Mouse (Mus musculus) lung, adult 2 months (tissue): Measurements from ENCODE around the gene 9930021J03Rik. TPM values are rescaled to one million over a fixed set of nuclear protein-coding genes. Genes with fewer than 3 reads are reported as not detected.

ENCODE experiments used
- DNase-seq: peaks from one replicate; pipeline ENCODE4 v3.0.0; 2022
- H3K4me1 ChIP-seq: fragments of 200-500 bp; 2 replicates; pipeline ENCODE4 v1.6.1; 2011; ENCODE audit warnings: low read length; ENCODE audit not compliant: control insufficient read depth, insufficient read depth
- H3K4me3 ChIP-seq: fragments of 200-500 bp; replicated peaks from 2 replicates; pipeline ENCODE3; 2011; ENCODE audit warnings: low read depth, mild to moderate bottlenecking, control low read depth, low read length; ENCODE audit errors: extremely low read depth
- CTCF ChIP-seq: fragments of 200-500 bp; IDR thresholded peaks from 2 replicates; pipeline ENCODE4 v1.5.1; 2011; ENCODE audit warnings: mild to moderate bottlenecking, low read length, control low read depth; ENCODE audit not compliant: insufficient read depth
- POLR2A ChIP-seq: fragments of 200-500 bp; IDR thresholded peaks from 2 replicates; pipeline ENCODE4 v1.6.1; 2011; ENCODE audit warnings: low read depth, mild to moderate bottlenecking, control low read depth, low read length, borderline replicate concordance; ENCODE audit errors: extremely low read depth
- WGBS: fragments of 180-500 bp; shearing (Covaris S2); methylation state at CpG from one replicate; pipeline ENCODE4 v1.1.7; 2018; 5-methylcytosine and 5-hydroxymethylcytosine counted together
- polyA plus RNA-seq: library from polyadenylated mRNA; depleted of rRNA; stranded (reverse); fragments of >200 nt; gene quantifications from 2 replicates; pipeline ENCODE4 v1.2.3, GENCODE M21; 2012

Gene 9930021J03Rik
- polyA plus RNA-seq, 1 experiment: 5.7 TPM

GRCm38 (mm10) chr19:29697245-29697874 lies 108.4 kb downstream of the 9930021J03Rik start, which contains the start of gene Mlana:
Gene Mlana (plus strand): TSS chr19:29697824.
- TF ChIP-seq CTCF: no peak
- no peak for TF ChIP-seq POLR2A
- H3K4me1 ChIP-seq: no peaks in the 10 kb centered on the region
- 32% methylated on average over 3 of the region's 3 CpGs for WGBS
- H3K4me3 ChIP-seq: no peak within 1 kb of the TSS
- peak; percentile 25 for DNase-seq

DNA sequence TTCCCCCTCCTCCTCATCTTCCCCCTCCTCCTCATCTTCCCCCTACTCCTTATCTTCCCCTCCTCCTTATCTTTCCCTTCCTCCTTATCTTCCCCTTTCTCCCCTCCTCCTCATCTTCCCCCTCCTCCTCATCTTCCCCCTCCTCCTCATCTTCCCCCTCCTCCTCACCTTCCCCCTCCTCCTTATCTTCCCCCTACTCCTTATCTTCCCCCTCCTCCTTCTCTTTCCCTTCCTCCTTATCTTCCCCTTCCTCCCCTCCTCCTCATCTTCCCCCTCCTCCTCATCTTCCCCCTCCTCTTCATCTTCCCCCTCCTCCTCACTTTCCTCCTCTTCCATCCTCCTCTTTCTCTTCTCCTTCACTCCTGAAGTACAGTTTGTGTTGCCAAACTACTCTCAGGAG lies 108.9 kb downstream of the 9930021J03Rik start:
- H3K4me3 ChIP-seq: no peak overlapping the region
- no peak for DNase-seq
- no peaks in the 10 kb centered on the region for H3K4me1 ChIP-seq
- no peak for TF ChIP-seq CTCF
- no peak for TF ChIP-seq POLR2A

DNA sequence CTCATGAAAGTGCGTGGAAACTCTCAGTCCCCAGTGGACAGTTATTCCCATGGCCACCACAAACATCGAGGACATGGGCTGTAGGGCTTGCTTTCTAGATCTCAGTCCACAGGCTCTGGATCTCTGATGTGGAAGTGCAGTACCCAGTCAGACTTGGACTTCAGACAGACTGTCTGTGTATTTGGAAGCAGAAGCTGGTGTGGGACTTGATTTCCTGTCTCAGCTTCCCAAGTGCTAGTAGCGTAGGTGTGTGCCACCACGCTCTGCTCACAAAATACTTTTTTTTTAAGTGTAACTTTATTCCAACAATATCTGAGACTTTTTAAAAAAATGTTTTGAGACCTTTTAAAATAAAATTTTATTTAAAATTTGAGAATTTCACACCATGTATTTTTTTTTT lies 109.5 kb downstream of the 9930021J03Rik start:
- Histone ChIP-seq H3K4me3 (no peak overlapping the region), H3K4me1 (no peaks in the 10 kb centered on the region)
- DNase-seq: no peak
- WGBS: 93% methylated on average over 4 of the region's 4 CpGs
- TF ChIP-seq POLR2A: no peak
- TF ChIP-seq CTCF: no peak

GRCm38 (mm10) chr19:29695071-29695470 lies 110.7 kb downstream of the 9930021J03Rik start:
- WGBS: 90% methylated on average over 10 of the region's 10 CpGs
- Histone ChIP-seq H3K4me1 (no peaks in the 10 kb centered on the region), H3K4me3 (no peak overlapping the region)
- TF ChIP-seq CTCF: no peak
- no peak for TF ChIP-seq POLR2A
- DNase-seq: no peak

DNA sequence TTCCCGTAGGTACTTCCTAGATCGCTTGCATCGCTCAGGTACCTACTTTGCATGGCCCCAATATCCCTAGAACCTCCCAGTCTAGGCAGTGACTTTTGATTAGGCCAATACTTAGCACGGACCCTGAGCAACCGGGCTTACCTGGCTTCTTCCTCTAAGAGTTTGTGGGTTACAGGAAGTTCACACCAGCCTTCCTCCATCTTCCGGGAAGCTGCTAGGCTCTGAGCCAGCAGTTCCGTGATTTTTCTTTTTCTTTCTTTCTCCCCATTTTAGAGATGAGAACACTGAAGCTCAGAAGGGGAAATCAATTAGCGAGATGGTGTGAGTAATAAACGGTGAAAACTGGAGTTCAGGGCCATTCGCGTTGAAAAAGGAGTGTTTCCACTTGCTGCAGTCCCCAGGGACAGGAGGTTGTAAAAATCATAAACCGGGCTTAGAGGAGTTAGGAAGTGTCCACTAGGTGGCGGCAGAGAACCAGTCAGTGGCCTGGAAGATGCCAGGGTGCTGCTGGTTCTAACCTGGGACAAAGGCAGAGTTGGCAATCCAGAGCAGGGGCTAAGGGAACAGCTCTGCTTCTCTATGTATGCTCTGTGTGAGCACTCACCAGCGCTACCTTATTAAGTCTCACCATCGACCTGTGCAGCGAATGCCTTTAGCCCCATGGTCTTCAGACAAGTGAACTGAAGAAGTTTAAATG lies 121.8 kb downstream of the 9930021J03Rik start:
- TF ChIP-seq POLR2A (no peak), CTCF (peak; percentile 78)
- Histone ChIP-seq H3K4me1 (no peaks in the 10 kb centered on the region), H3K4me3 (no peak overlapping the region)
- WGBS: 47% methylated on average over 16 of the region's 16 CpGs
- peak; percentile 72 for DNase-seq

DNA sequence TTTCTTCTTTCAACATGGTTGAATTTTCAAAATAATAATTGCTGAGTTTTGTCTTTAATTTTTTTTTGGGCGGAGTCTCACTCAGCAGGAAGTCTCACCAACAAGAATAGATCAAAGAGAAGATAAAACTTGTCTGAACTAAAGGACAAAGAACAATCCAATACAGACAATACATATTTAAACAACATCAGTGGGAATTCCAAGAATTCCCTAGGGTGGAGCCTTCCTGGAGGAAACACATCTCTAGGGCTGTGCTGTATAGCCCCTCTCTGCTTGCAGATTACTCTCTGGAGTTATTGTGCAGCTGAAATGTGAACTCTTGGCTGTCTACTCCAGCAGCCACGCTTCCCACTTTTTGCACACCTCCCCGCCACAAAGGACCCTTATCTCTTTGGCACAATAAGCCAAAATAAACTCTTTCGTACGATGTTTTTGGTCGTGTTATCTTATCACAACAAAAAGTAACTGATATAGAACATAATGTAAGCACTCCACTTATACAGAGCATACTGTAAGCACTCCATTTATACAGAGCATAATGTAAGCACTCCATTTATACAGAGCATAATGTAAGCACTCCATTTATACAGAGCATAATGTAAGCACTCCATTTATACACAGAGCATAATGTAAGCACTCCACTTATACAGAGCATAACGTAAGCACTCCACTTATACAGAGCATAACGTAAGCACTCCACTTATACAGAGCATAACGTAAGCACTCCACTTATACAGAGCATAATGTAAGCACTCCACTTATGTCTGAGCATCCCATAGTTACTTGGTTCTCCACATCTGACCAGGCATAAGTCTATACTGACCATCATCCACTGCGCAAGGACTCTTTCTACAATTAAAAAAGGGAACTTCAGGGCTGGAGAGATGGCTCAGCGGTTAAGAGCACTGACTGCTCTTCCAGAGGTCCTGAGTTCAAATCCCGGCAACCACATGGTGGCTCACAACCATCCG lies 125.3 kb downstream of the 9930021J03Rik start:
- no peak for DNase-seq
- WGBS: 44% methylated on average over 13 of the region's 13 CpGs
- Histone ChIP-seq H3K4me1 (no peaks in the 10 kb centered on the region), H3K4me3 (no peak overlapping the region)
- TF ChIP-seq POLR2A: no peak

DNA sequence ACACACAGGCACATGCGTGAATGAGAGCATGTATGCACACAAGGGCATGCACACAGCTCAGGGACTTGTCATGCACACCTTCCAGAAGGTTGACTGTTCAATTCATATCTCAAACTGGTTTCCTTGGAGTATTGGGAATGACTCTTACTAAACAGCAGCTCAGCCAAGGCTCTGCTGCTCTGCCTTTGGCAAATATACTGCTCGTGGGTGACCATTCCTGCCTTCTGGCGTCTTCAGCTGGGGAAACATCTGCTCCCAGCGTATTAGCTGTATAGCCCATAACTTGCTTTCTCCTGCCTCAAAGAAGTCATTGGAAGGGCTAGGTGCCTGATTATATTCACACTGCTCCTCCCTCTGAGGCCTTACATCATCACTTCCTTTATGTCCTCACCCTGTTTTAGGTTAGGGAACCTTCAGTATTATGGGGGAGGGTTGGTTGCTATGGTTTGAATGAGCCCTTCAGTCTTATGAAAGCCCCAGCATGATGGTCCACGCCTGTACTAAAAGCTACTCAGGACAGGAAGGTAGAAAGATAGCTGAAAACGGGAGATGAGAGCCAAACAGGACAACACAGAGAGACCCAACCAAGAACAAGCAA lies 127.5 kb downstream of the 9930021J03Rik start:
- H3K4me1 ChIP-seq: no peaks in the 10 kb centered on the region
- no peak for DNase-seq
- WGBS: 74% methylated on average over 6 of the region's 6 CpGs
- no peak overlapping the region for H3K4me3 ChIP-seq
- TF ChIP-seq POLR2A: no peak
- TF ChIP-seq CTCF: no peak

DNA sequence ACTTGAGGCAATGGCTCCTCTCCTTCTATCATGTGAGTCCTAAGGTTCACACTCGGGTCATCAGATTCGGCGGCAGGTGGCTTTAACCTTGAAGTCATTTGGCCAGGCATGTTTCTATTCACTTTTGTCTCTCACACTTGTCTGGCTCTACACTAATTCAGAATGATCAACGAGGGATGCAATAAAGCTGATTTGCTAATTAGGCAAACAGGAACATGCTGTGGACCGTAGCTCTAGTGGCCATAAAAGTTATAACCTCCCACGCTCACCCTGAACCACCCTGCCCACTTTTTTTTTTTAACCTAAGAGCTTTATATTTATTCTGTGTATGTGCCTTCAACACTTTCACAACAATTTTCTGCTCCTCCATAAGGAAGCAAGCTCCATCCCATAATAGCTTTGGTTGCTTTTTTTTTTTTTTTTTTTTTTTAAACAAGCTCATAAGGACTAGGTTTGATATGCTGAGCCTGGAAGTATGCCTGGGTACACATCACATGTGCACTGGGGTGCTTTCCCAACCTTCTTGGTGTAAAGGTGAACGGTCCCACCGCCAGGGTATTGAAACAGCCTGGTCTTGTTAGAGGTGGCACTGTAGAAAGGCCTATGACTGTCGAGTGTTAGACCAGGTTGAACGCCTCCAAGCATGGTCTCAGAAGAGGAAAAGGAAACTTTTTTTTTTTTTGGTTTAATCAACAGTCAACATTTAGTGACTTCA lies 129.2 kb downstream of the 9930021J03Rik start:
- H3K4me1 ChIP-seq: no peaks in the 10 kb centered on the region
- TF ChIP-seq CTCF (no peak), POLR2A (no peak)
- 75% methylated on average over 10 of the region's 10 CpGs for WGBS
- DNase-seq: no peak
- H3K4me3 ChIP-seq: no peak overlapping the region
